Mouse (Mus musculus) retina, postnatal 7 days (tissue): ENCODE measurements around the gene Adcyap1.

Source experiments
- DNase-seq: peaks from one replicate; pipeline ENCODE4 v3.0.0-alpha.2; 2012; ENCODE audit warnings: low read depth, low spot score

Gene Adcyap1

GRCm38 (mm10) chr17:93198717-93199116, at the start of gene Adcyap1:
Gene Adcyap1 (plus strand): TSS chr17:93199017.
- no peak for DNase-seq

DNA sequence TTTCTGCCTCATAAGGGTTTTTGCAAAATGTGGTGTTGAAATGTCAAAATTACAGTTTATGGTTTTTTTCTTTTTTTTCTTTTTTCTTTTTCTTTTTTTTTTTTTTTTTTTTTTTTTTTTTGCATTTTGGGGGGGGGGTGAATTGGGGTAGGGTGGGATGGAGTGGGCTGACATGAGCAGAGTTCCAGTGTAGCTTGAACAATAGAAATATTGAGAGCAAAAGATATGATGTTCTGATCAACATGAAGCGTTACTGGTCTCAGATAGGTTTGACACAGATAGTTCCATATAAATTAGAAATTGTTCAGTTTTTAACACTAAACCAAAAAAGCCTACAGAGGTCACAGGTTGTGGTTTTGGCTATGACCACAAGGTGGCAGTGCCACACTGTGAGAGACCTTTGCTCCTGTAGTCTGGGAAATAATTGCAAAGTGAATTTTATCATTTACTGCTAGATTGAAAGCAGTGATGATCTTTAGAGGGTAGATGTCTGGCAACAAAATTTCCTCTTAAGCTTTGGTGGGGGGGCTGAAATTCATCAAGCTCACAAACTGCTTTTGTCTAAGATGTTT, 40.5 kb upstream of the Adcyap1 start:
- DNase-seq: peak; percentile 35

- DNase-seq: no peak
These were observed 29.2 kb upstream of the Adcyap1 start for GRCm38 (mm10) chr17:93169572-93169971.

DNA sequence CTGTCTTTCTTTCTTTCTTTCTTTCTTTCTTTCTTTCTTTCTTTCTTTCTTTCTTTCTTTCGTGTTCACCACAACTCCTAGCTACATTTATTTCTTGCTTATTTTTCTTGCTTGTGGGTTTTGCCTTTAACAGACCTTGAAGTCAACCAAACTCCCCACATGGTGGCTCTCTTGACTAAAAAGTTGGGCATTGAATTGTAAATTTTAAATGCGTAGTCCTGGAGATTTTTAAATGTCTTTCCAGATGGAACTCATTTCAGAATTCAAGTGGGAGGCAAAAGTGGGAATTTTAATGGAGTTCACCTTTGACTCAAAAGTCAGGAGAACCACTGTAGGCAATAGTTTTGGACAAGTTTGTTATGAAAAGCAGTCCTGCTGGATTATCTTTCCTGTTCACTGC, 2.0 kb upstream of the Adcyap1 start:
- no peak for DNase-seq

GRCm38 (mm10) chr17:93198213-93198612, 604 bp upstream of the Adcyap1 start:
- no peak for DNase-seq

GRCm38 (mm10) chr17:93199218-93199617, 401 bp downstream of the Adcyap1 start:
- no peak for DNase-seq

DNA sequence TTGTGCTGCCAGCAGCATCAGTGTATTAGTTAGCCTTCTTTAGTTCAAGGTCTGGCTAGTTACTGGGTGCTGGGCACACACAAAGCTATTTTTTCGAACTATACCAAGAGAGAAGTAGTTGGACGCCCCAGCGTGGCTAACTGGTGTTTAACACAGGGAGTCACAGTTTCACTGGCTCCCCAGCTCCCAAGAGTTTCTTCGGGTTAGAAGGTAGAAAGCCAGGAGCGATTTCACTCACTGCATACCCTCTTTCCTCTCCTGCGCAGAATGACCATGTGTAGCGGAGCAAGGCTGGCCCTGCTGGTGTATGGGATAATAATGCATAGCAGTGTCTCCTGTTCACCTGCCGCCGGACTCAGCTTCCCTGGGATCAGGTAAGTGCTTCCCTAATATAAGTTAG, 930 bp downstream of the Adcyap1 start:
- DNase-seq: no peak

DNA sequence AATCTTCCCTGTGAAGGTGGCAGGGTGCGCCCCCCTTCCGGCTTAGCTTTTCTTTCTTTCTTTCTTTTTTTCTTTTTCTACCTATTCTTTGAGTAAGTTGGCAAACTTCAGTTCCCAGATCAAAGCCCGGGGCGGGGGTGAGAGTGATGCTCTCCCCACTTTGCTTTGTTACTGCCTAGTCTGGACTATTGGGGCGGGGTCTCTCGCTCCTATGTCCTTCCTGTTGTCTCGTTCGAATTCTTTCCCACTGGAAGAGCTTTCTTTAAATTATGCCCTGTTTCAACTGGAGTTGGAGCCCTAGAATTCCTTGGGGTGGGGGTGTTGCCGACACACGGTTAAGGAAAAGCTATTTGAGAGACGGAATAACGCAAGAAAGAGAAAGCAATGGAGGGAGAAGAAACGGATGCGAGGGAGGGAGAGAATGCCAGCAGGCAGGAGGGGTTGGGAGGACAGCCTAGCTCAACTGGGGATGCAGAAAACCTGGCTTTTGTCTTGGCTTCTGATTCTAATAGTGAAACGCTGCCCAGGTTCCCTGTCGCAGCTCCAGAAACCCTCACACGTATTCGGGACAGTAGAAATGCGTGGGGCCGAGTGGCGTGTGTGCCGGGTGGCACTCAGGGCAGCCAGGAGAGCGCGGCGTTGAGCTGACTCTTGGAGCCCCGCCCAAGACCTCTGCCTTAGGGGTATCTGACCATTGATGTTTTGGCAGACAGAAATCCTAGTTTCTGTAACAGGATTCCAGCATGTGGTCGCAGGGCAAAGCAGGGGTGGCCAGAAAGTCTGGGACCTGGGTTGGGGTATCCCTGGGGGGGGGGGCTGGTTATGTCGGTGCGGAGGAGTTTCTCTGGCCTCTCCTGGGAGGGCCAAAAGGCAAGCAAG, 1.8 kb downstream of the Adcyap1 start:
- DNase-seq: no peak

DNA sequence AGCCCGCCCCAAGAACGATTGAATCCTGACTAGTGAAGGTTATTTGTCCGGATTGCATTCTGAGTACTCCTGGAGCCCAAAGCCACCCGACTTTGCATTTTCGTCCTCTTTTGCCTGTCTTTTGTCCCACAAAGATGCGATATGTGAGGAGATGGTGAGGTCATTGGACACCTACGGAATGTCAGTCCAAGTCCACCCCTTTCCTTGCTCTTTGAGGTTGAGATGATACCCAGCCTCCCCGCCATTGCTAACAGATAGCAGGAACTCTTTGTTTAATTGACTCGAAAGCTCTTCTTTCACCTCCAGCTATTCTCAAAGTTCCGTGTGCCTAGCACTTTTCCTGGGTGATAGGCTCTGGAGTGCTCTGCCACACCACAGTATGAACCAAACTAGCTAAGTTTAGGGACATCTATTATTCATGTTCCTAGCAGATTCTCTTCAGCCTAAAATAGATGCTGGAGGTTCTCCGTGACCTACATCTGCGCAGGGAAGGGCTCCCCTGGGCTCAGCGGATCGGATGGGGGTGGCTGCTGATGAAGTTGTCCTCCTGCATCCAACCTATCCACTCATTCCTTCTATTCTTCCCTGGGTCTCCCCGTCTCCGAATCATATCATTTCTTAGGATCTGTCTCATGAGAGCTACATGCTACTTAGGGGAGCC, 2.6 kb downstream of the Adcyap1 start:
- DNase-seq: no peak

GRCm38 (mm10) chr17:93202165-93203075, 3.6 kb downstream of the Adcyap1 start:
- DNase-seq: no peak

DNA sequence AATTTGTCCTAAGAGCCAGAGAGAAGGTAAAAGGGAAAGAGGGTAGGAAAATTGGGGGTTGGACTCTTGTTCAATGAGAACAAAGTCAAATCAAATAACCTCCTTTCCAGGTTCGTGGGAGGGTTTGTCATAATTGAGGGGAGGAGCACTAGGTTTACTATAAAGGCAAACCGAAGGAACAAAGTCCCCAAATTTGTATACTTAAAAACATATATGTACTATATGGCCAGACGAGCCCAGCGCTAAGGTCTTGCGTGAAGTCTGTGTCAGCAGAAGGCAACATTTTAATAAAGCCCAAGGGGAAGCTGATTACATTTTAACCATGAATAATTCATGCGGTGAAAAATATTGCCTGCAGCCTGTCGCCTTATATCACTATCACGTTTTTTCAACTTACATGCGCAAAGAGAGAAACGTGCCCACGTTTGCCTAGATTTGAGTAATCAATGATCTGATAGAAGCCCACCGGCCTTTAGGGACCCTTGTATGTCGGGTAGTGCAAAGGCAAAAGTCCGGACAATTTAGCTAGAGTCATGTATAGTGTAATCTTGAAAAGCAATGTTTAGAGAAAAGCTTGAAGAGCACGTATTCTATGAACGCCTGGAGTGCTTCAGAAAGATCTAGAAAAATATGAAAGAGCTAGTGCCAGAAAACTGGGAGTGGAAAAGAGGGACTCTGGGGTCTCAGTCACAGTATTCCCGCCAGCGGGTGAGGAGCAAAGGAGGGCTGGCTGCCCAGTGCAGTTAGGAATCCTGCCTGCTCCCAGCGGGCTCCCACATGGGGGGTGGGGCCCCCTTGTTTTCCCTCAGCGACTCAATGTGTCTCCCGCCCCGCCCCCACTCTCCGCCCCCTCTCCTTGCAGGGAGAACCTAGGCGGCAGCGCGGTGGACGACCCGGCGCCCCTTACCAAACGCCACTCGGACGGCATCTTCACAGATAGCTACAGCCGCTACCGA, 4.5 kb downstream of the Adcyap1 start:
- DNase-seq: no peak

GRCm38 (mm10) chr17:93217785-93218184, 19.0 kb downstream of the Adcyap1 start:
- no peak for DNase-seq

DNA sequence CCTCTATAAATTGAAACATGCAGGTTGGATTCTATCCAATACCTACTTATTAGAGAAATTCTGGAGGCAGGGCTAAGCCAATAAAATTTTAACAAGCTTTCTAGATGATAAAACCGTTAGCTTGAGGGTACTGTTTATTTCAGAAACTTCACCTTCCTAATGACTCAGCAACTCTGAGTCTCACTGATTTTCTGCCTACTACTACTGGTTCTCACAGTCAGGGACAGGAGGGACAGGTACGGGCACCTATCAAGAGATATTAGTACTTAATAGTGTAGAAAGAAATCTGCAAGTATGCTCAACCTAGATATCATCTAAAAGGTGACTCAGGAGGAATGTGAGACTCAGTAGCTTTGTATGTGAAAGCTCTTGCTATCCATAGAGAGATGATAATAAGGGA, 19.8 kb downstream of the Adcyap1 start:
- DNase-seq: no peak

DNA sequence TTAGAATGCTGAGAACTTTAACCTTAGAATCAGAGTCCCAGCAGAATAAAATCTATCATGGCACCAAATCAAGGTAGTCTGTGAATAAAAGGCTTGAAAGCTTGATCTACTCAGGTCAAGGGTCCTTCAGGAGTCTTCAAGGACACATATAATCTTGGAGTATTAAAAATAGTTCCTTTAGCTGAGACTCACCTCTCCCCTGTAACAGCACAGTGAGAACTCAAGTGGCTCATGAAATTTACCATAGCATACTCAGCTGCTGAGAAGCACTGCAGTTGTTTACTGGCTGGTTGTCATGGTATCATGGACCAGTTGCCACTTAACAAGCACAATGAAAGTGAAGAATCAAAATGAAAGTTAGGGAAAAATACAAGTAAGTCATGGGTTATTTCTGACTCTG, 38.5 kb downstream of the Adcyap1 start:
- DNase-seq: no peak
